Mouse (Mus musculus): Measurements from ENCODE around the gene Rhcg. TPM values are rescaled to one million over a fixed set of nuclear protein-coding genes. Genes with fewer than 3 reads are reported as not detected.

Gene Rhcg
- polyA plus RNA-seq, 1 experiment from 2014 or later: not detected

- H3K4me2 ChIP-seq: no peak overlapping the region
- peak; percentile 51; the same call in 1 of the 2 replicates for ATAC-seq (ENCODE audit: insufficient number of reproducible peaks, low FRiP score)
- no peak overlapping the region for H3K4me3 ChIP-seq
- no peaks in the 10 kb centered on the region for H3K9me3 ChIP-seq (replicated peaks)
- H3K27me3 ChIP-seq (replicated peaks): peaks cover 98% of the 10 kb centered on the region
- WGBS: 2% methylated on average over 15 of the region's 15 CpGs
- H3K36me3 ChIP-seq: no peaks in the 10 kb centered on the region
- no peak overlapping the region for H3K9ac ChIP-seq
- no peak overlapping the region for H3K27ac ChIP-seq (ENCODE audit: poor library complexity, severe bottlenecking)
- peaks cover 5% of the 10 kb centered on the region for H3K4me1 ChIP-seq (replicated peaks)
These were observed 70.4 kb downstream of the Rhcg start for GRCm38 (mm10) chr7:79547092-79547491.

GRCm38 (mm10) chr7:79545066-79545400 lies 72.4 kb downstream of the Rhcg start:
- ATAC-seq (ENCODE audit: insufficient number of reproducible peaks, low FRiP score): no peak
- H3K4me2 ChIP-seq: no peak overlapping the region
- no peak overlapping the region for H3K9ac ChIP-seq
- no peak overlapping the region for H3K27ac ChIP-seq (ENCODE audit: poor library complexity, severe bottlenecking)
- H3K27me3 ChIP-seq (replicated peaks): peaks cover 97% of the 10 kb centered on the region
- H3K4me3 ChIP-seq: no peak overlapping the region
- H3K4me1 ChIP-seq (replicated peaks): peaks cover 5% of the 10 kb centered on the region
- no peaks in the 10 kb centered on the region for H3K36me3 ChIP-seq
- no peaks in the 10 kb centered on the region for H3K9me3 ChIP-seq (replicated peaks)
- 8% methylated on average over 7 of the region's 7 CpGs for WGBS

- no peak overlapping the region for H3K9ac ChIP-seq
- H3K27me3 ChIP-seq (replicated peaks): peaks cover 96% of the 10 kb centered on the region
- H3K4me1 ChIP-seq (replicated peaks): peaks cover 5% of the 10 kb centered on the region
- H3K27ac ChIP-seq (ENCODE audit: poor library complexity, severe bottlenecking): no peak overlapping the region
- H3K4me2 ChIP-seq: no peak overlapping the region
- H3K4me3 ChIP-seq: 0 out of 2 replicates have a peak overlapping the region, but pooled peaks have one; percentile 10
- ATAC-seq (ENCODE audit: insufficient number of reproducible peaks, low FRiP score): no peak
- no peaks in the 10 kb centered on the region for H3K9me3 ChIP-seq (replicated peaks)
- WGBS: 2% methylated on average over 37 of the region's 37 CpGs
- H3K36me3 ChIP-seq: no peaks in the 10 kb centered on the region
These were observed 73.0 kb downstream of the Rhcg start for GRCm38 (mm10) chr7:79544281-79545065.

Other genes with a start within 250 kb of the Rhcg start
- gene Rlbp1, start 230.6 kb downstream of the Rhcg start, polyA plus RNA-seq (2016; fragmentation: Nextera tagmentation; extraction: Ambion mirVana): not detected in 2 replicates
- gene Fanci, start 225.7 kb downstream of the Rhcg start, polyA plus RNA-seq (2016; fragmentation: Nextera tagmentation; extraction: Ambion mirVana): 12.0 and 12.2 TPM in 2 replicates
- 37.9 and 39.6 TPM in 2 replicates for gene Polg, start 151.3 kb downstream of the Rhcg start, polyA plus RNA-seq (2016; fragmentation: Nextera tagmentation; extraction: Ambion mirVana)
- gene Ticrr, start 42.5 kb upstream of the Rhcg start, polyA plus RNA-seq (2016; fragmentation: Nextera tagmentation; extraction: Ambion mirVana): 7.7 and 8.5 TPM in 2 replicates
- 4.0 and 4.1 TPM in 2 replicates for gene Kif7, start 98.1 kb upstream of the Rhcg start, polyA plus RNA-seq (2016; fragmentation: Nextera tagmentation; extraction: Ambion mirVana)
- gene Plin1, start 115.2 kb upstream of the Rhcg start, polyA plus RNA-seq (2016; fragmentation: Nextera tagmentation; extraction: Ambion mirVana): not detected in 2 replicates
- gene Pex11a, start 125.5 kb upstream of the Rhcg start, polyA plus RNA-seq (2016; fragmentation: Nextera tagmentation; extraction: Ambion mirVana): 7.5 and 7.7 TPM in 2 replicates
- 4.4 and 4.9 TPM in 2 replicates for gene Wdr93, start 125.5 kb upstream of the Rhcg start, polyA plus RNA-seq (2016; fragmentation: Nextera tagmentation; extraction: Ambion mirVana)
- gene Mesp1, start 176.1 kb upstream of the Rhcg start, polyA plus RNA-seq (2016; fragmentation: Nextera tagmentation; extraction: Ambion mirVana): not detected in 2 replicates
- 0.17 and 0.37 TPM in 2 replicates for gene Mesp2, start 193.1 kb upstream of the Rhcg start, polyA plus RNA-seq (2016; fragmentation: Nextera tagmentation; extraction: Ambion mirVana)
- 6.7 and 9.7 TPM in 2 replicates for gene Anpep, start 243.4 kb upstream of the Rhcg start, polyA plus RNA-seq (2016; fragmentation: Nextera tagmentation; extraction: Ambion mirVana)

Measured in heart, embryonic 12.5 days (tissue).